Mouse (Mus musculus) ES-Bruce4 (cell line): ENCODE measurements around the gene Cttnbp2nl. TPM values are rescaled to one million over a fixed set of nuclear protein-coding genes. Genes with fewer than 3 reads are reported as not detected.

Source experiments
- H3K27ac ChIP-seq: 2 replicates; pipeline ENCODE4 v1.5.1; 2012; ENCODE audit warnings: low read length, inconsistent platforms; ENCODE audit not compliant: insufficient read depth
- H3K27me3 ChIP-seq: 2 replicates; pipeline ENCODE4 v1.6.1; 2012; ENCODE audit warnings: mild to moderate bottlenecking, low read length, inconsistent platforms; ENCODE audit not compliant: control insufficient read depth, poor library complexity, insufficient read depth, severe bottlenecking
- H3K36me3 ChIP-seq: 2 replicates; pipeline ENCODE4 v1.6.1; 2012; ENCODE audit warnings: inconsistent platforms, mild to moderate bottlenecking, low read length, moderate library complexity; ENCODE audit not compliant: control insufficient read depth, poor library complexity, insufficient read depth, severe bottlenecking
- H3K4me1 ChIP-seq: one replicate; pipeline ENCODE4 v1.8.1; 2011; ENCODE audit warnings: low read length; ENCODE audit not compliant: control insufficient read depth, insufficient read depth
- H3K4me3 ChIP-seq: 2 replicates; pipeline ENCODE4 v1.5.1; 2011; ENCODE audit warnings: low read depth, mild to moderate bottlenecking, low read length
- H3K9ac ChIP-seq: 2 replicates; pipeline ENCODE4 v1.6.1; 2012; ENCODE audit warnings: low read depth, mild to moderate bottlenecking, inconsistent platforms; ENCODE audit not compliant: poor library complexity, severe bottlenecking
- H3K9me3 ChIP-seq: replicated peaks from 2 replicates; pipeline ENCODE4 v1.6.1; 2012; ENCODE audit warnings: mild to moderate bottlenecking, low read length, inconsistent platforms; ENCODE audit not compliant: control insufficient read depth, poor library complexity, insufficient read depth, severe bottlenecking
- CTCF ChIP-seq: IDR thresholded peaks from one replicate; pipeline ENCODE4 v1.8.1; 2011; ENCODE audit warnings: low read depth, low read length
- EP300 ChIP-seq: IDR thresholded peaks from 2 replicates; pipeline ENCODE4 v1.6.1; 2011; ENCODE audit warnings: low read depth, low read length; ENCODE audit not compliant: insufficient read depth
- POLR2A ChIP-seq: IDR thresholded peaks from one replicate; pipeline ENCODE4 v1.8.1; 2011; ENCODE audit warnings: low read length; ENCODE audit not compliant: insufficient read depth
- polyA plus RNA-seq: library from polyadenylated mRNA; stranded (reverse); fragments of >200 nt; gene quantifications from 2 replicates; pipeline ENCODE4 v1.2.4, GENCODE M21; 2011; ENCODE audit warnings: low read depth; ENCODE audit not compliant: missing spikeins, insufficient read depth, insufficient read length

The Cttnbp2nl gene
- polyA plus RNA-seq, 1 experiment, result 46.2 TPM

DNA sequence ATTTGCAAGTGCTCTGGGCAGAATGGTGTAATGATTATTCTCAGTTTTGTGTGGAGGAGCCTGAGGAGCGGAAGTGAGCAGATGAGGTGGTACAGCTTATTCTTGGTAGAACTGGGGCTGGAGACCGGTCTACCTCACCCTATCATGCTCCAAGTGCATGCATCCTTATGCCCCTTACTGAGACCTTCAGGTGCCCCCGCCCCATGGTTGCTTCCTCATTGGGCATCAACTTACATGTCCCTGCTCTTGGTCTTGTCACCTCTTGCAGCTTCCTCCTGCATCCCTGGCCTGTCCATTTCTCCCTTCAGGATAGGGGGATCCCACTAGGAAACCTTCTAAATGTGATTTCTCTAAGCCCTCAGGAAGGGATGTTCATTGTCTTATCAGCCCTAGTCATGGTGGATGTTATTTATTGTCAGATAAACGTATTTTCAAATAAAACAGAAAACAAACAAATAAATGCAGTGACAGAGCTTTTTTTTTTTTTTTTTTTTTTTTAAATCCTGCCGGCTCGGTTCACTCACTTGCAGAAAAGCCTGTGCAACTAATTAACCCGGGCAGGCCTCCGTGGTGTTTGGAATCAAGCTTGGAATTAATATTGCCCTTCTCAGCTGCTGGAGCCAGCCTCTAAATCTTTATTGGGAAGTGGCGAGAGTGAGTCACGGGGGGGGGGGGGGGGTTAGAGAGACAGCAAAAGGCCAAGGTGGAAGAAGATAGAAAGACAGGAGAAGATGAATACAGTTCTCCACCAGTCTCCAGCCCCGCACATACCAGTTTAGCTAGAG, 40.0 kb upstream of the Cttnbp2nl start:
- H3K27ac ChIP-seq, result no peak overlapping the region
- H3K4me3 ChIP-seq, result no peak overlapping the region
- no peaks in the 10 kb centered on the region for H3K27me3 ChIP-seq
- no peaks in the 10 kb centered on the region for H3K9me3 ChIP-seq
- no peak overlapping the region for H3K9ac ChIP-seq
- H3K4me1 ChIP-seq, result no peaks in the 10 kb centered on the region
- TF ChIP-seq EP300 (no peak), POLR2A (no peak)
- no peaks in the 10 kb centered on the region for H3K36me3 ChIP-seq

GRCm38 (mm10) chr3:105090981-105091380, 38.0 kb upstream of the Cttnbp2nl start:
- no peaks in the 10 kb centered on the region for H3K9me3 ChIP-seq
- no peak overlapping the region for H3K4me3 ChIP-seq
- TF ChIP-seq CTCF (peak; percentile 77), POLR2A (no peak)

GRCm38 (mm10) chr3:105090147-105090546, 37.2 kb upstream of the Cttnbp2nl start:
- no peak overlapping the region for H3K27ac ChIP-seq
- H3K36me3 ChIP-seq, result no peaks in the 10 kb centered on the region
- no peak overlapping the region for H3K9ac ChIP-seq
- no peaks in the 10 kb centered on the region for H3K27me3 ChIP-seq
- no peak for TF ChIP-seq CTCF
- TF ChIP-seq EP300, result no peak
- TF ChIP-seq POLR2A, result no peak
- H3K4me3 ChIP-seq, result no peak overlapping the region
- H3K9me3 ChIP-seq, result no peaks in the 10 kb centered on the region
- H3K4me1 ChIP-seq, result no peaks in the 10 kb centered on the region

More at GRCm38 (mm10) chr3:105090981-105091380, 38.0 kb upstream of the Cttnbp2nl start:
- Histone ChIP-seq H3K36me3 (no peaks in the 10 kb centered on the region), H3K27ac (no peak overlapping the region), H3K4me1 (no peaks in the 10 kb centered on the region), H3K9ac (no peak overlapping the region), H3K27me3 (no peaks in the 10 kb centered on the region)

- TF ChIP-seq CTCF, result no peak
- TF ChIP-seq POLR2A, result no peak
- TF ChIP-seq EP300, result no peak
- no peak overlapping the region for H3K27ac ChIP-seq
- no peaks in the 10 kb centered on the region for H3K27me3 ChIP-seq
Observed at GRCm38 (mm10) chr3:105088638-105089037, 35.7 kb upstream of the Cttnbp2nl start.

DNA sequence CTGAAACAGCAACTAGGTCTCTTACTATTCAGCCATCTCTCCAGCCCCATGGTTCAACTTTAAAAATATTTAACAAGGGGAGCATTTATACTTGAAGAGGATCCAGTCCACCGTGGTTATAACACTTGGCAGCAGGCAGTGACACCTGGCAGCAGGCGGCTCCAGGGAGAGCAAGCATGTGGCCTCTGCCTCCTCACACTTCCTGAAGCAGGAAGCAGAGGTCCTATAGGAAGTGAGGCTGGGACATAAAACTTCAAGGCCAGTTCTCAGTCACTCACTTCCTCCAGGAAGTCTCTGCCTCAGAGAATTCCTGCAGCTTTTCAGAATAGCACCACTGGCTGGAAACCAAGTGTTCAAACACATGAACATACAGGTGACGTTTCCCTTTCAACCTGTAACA, 34.4 kb upstream of the Cttnbp2nl start:
- no peak for TF ChIP-seq POLR2A
- no peak for TF ChIP-seq EP300
- no peak for TF ChIP-seq CTCF
- no peak overlapping the region for H3K4me3 ChIP-seq
- no peaks in the 10 kb centered on the region for H3K27me3 ChIP-seq
- H3K4me1 ChIP-seq, result no peaks in the 10 kb centered on the region
- H3K36me3 ChIP-seq, result no peaks in the 10 kb centered on the region
- H3K27ac ChIP-seq, result no peak overlapping the region
- no peaks in the 10 kb centered on the region for H3K9me3 ChIP-seq
- H3K9ac ChIP-seq, result no peak overlapping the region

More at GRCm38 (mm10) chr3:105088638-105089037, 35.7 kb upstream of the Cttnbp2nl start:
- no peaks in the 10 kb centered on the region for H3K36me3 ChIP-seq
- H3K4me3 ChIP-seq, result no peak overlapping the region
- H3K9me3 ChIP-seq, result no peaks in the 10 kb centered on the region
- H3K4me1 ChIP-seq, result no peaks in the 10 kb centered on the region
- no peak overlapping the region for H3K9ac ChIP-seq

DNA sequence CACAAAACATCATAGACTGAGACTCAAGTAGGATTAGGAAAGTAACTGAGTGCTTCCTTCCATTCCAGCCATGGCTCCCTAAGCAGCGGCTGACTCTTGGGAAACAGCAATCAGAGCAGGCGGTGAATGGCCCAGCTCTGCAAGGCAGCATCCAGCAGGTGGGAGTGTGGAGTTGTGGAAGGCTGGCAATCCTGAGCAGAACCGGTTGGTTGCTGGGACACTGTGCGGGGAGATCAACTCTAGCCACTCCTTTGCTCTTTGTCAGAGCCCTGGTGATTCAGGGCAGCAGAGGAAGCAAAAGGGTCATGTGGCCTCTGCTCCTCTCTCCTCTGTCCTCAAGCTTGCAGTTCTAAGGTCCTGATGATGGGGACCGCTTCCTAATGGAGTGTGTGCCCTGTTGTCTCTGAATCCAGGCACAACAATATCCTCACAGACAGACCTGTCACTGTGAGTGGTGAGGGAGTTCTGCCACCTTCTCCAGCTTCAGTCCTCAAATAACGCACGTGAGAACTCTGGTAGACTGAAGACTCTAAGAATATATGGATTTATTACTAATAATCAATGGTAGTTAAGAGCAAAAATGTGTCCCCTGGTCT, 25.4 kb upstream of the Cttnbp2nl start:
- H3K4me1 ChIP-seq, result no peaks in the 10 kb centered on the region
- no peaks in the 10 kb centered on the region for H3K36me3 ChIP-seq
- TF ChIP-seq EP300 (0 out of 2 replicates have a peak, but pooled peaks have one; percentile 18), POLR2A (no peak), CTCF (peak; percentile 87)

More for the DNA sequence above, 25.4 kb upstream of the Cttnbp2nl start:
- no peak overlapping the region for H3K27ac ChIP-seq
- no peaks in the 10 kb centered on the region for H3K9me3 ChIP-seq
- H3K9ac ChIP-seq, result no peak overlapping the region
- H3K4me3 ChIP-seq, result no peak overlapping the region
- no peaks in the 10 kb centered on the region for H3K27me3 ChIP-seq
